Mouse (Mus musculus) adrenal gland, postnatal 36 days (tissue): ENCODE data around the gene Fam53b. TPM values are rescaled to one million over a fixed set of nuclear protein-coding genes. Genes with fewer than 3 reads are reported as not detected.
A peak's percentile ranks its signal among the peaks of the same experiment; 100 is the strongest.

Experiments
- DNase-seq, 2 experiments: peaks; one replicate each; pipeline ENCODE4 v3.0.0; 2021; ENCODE audit warnings: mixed read lengths in 1 of 2
- long read RNA-seq, 2 experiments: library from polyadenylated mRNA; stranded (forward); transcript quantifications; one replicate each; pipeline ENCODE4 v2.0.0; 2021; ENCODE audit warnings: borderline sequencing depth in 2 of 2
- total RNA-seq, 2 experiments: library from RNA; stranded (reverse); gene quantifications; 2 replicates each; pipeline ENCODE4 v1.2.3; 2021

The Fam53b gene
- total RNA-seq = 10 to 100 TPM; 65.9 to 94.9 TPM
- long read RNA-seq, experiment 1, partial matches to known transcripts = 3 of 7 reads
- long read RNA-seq, experiment 1, other reads (novel, unspliced or antisense) = 2 of 7 reads
- long read RNA-seq, experiment 2, partial matches to known transcripts = 0 of 3 reads
- long read RNA-seq, experiment 2, other reads (novel, unspliced or antisense) = 0 of 3 reads

DNA sequence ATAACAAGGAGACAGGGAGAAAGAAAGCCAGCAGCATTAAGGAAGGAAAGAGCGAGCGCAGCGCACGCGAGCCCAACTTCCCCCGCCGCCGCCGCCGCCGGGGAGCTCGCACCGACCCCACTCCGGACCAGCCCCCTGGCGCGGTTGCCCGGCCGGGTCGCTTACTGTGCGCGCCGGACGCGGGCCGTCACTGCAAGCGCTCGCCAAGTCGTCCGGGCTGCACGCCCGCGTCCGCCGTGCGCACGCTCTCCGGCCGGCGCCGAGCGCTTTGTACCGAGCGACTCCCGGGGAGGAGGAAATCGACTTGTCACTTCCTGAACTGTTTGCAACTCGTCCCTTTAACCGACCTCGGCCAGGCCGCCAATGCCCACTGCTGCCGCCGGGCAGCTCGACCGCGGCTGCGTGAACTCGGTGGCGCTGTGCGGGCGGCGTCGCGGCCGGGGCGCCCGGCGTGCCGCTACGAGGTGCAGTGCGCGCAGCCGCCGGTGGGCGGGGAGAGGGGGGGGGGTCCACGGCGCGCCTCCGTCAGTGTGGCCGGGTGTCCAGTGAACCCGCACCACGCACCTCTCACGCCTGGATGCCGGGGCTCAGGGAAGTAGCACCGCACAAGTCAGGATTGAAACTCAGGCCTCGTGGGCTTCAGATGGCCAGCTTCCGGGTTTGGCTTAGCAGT is at the start of gene Fam53b:
Gene Fam53b, minus strand, starts transcription at position 471 of the 673 bp plus-strand sequence.
- peak; percentile 83 to 90 for DNase-seq

GRCm38 (mm10) chr7:132859042-132859958 is 45.6 kb upstream of the Fam53b start, which contains the start of gene Abraxas2:
Gene Abraxas2 (plus strand): TSS chr7:132859225.
- DNase-seq = peak; percentile 94 to 97

DNA sequence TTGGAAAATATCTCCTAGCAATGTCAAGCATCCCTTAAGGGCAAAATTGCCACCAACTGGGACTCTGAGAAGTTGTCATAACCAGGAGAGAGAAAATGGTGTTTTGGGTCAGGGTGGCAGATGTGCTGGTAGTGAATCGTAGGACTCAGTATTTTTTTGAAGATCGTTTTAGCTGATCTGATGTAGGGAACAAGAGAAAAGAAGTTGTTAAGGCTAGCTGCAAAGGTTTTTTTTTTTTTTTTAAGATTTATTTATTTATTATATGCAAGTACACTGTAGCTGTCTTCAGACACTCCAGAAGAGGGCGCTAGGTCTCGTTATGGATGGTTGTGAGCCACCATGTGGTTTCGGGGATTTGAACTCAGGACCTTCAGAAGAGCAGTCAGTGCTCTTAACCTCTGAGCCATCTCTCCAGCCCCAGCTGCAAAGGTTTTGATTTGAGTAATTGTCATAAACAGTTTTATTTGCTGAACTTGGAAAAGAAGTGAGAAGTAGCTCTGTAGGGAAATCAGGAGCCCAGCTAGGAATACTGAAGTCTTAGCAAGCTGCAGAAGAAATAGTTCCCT is 44.4 kb upstream of the Fam53b start:
- DNase-seq = no peak

- no peak for DNase-seq
These were observed 42.4 kb upstream of the Fam53b start for GRCm38 (mm10) chr7:132856083-132856482.

GRCm38 (mm10) chr7:132853946-132854345 is 40.3 kb upstream of the Fam53b start:
- no peak for DNase-seq

DNA sequence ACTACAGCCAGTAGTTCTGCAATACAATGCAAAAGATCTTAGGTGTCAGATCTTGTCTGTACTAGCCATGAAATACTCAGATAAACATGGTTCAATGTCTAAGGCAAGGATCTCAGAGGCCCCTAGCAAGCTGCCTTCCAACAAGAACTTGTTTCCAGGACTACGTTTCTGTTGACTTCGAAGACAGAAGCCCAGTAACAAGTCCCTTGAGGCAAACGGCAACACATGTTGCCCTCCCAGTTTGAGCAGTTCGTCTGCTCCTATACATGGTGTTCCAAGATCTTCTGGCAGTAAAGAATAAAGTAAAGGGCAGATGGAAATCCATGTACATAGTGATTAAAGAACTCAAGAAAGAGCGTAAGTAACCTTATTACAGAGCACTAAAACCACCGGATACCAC is 39.7 kb upstream of the Fam53b start:
- no peak for DNase-seq

DNA sequence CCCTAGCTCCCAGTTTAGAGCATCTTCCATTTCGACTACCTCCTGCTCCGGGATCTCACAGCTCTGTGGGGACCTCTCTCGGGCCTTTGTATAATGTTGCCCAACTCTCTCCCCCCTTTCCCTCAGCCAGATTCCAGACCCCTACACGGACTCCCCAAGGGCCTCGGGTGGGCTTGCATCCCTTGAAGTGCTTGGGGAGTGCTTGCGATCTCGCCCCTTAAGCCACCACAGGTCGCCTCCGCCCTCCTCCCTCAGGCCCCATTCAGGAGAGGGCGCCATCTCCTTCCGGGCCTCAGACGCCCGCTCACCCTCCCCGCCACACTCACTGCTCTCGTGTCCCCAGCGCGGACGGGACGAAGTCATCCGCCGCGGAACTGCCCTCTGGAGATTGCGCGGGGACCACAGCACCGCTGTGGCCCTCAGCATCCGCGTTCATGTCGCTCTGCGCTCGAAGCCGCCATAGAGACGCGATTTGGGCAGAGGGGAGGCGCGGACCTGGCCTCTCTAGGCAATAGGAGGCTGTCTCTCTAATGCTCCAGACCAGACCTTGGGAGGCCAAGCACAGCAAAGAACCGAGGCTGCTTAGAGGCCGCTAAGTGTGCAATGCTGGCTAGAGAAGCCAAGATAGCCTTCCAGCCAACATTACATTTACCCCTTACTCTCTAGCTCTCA is 38.6 kb upstream of the Fam53b start, which contains the start of gene Eef1akmt2:
Gene Eef1akmt2, minus strand, starts transcription at position 501 of the 672 bp plus-strand sequence.
- DNase-seq = peak; percentile 87 to 89

DNA sequence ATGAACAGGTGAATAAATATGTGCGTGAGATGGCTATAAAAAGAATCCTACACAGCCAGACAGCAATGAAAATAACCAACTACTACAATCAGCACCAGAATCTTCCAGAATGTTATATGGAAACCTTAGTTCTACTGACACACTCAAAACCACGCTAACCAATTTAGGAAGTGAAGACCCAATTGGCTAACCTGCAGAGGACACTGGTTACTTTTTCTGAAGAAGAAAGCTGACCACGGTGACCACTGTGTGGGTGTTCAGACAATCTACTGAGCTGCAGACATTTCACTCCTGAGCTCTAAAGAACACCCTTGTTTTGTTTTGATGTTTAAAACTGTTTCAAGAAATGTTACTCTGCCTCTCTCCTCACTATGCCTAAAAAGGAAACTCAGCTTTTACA is 29.5 kb upstream of the Fam53b start:
- no peak for DNase-seq

DNA sequence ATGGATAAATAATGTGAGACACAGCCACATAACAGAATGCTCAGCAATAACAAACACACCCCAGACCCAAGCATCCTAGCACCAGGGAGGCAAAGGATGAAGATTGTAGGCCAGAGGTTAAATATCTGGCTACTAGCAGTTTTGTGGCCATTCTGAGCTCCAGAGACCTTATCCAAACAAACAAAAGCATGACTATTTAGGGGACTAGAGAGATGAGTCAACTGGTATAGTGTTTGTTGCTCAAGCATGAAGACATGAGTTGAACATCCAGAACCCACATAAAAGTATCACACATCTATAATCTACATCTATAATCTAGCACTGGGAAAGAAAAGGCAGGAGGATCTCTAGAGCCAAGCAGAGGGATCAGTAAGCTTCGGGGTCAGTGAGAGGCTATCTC is 28.8 kb upstream of the Fam53b start:
- DNase-seq = no peak

DNA sequence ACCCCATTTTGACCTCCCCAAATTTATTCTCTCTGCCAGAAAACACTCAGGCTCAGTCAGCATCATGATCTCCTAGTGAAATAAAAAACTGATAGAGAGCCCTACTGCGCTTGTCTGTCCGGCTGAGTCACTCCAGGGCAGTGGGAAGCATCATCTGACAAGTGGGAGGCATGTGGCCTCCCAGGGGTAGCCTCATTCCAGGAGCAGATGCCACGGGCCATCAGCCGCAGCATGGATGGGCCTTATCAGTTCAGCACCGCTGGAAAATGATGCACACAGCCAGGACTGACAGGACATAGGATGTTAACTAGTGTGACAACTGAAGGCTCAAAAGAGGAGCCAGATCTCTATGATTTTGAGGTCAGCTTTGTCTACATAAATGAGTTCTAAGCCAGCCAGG is 27.6 kb upstream of the Fam53b start:
- no peak for DNase-seq

- DNase-seq = no peak
These were observed 17.3 kb upstream of the Fam53b start for GRCm38 (mm10) chr7:132830955-132831354.

DNA sequence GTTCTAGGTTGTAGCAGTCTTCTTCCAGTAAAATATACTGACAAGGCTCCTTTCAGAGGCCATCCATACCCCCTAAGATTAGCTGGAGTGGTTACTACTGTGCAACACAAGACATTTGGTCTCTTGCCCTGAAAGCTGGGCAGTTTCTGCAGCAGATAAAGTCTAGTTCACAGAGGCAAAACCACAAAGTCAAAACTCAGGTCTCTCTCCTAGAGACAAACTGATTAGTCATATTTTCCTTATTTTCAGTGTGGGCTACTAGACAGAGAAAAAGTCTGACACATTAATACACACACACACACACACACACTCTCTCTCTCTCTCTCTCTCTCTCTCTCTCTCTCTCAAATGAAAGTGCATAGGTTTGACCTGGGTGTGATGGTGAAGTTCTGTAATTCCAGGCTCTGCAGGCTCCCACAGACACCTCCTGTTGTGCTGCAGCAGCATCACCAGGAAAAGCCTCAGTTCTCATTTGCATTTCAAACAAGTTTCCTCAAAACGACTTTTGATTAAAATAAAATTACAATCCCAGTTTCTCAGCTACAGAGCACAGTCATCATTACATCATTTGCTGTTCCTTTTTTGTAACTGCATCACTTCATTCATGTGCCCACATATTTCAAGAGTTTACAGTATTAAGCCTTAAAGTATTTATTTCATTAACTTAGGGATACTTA is 10.8 kb upstream of the Fam53b start:
- DNase-seq = no peak

DNA sequence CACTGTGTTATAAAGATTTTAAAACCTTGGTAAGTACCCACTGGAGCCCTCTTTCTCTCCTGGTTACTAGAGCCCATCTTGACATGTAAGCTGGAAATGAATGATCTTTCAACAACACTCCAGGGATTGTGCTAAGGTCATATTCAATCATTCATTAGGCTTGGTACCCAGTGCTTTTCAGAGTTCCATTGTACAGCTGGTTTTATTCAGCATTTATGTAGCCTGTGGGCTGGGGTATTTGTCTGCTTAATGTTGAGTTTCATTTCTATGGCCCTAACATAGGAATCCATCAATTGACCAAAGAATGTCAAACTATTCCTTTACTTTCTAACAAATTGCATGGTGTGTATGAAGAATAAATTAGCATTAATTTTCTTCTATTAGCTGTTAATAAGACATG is 10.1 kb upstream of the Fam53b start:
- no peak for DNase-seq

- no peak for DNase-seq
These were observed 7.0 kb upstream of the Fam53b start for GRCm38 (mm10) chr7:132820692-132821091.

GRCm38 (mm10) chr7:132817056-132817455 is 3.4 kb upstream of the Fam53b start:
- no peak for DNase-seq

- no peak for DNase-seq
These were observed 2.8 kb upstream of the Fam53b start for GRCm38 (mm10) chr7:132816528-132816927.

DNA sequence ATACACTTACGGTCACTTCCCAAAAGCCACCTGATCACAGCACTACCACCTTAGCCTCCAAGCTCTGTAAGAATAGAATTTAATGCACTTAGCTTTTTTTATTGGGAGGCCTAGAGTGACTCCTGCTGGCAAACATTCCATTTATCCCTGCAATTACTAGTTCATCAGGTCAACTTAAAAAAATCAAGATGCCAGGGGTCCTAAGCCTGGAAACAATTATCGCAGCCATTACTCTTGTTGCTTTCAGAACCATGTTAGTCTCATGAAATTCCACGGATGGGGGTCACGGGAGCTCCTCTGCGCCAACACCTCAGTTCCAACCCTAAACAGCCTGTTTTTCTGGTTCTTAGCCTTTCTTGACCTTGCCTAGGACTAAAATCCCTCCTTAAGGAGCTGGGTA is 1.4 kb upstream of the Fam53b start:
- no peak for DNase-seq

DNA sequence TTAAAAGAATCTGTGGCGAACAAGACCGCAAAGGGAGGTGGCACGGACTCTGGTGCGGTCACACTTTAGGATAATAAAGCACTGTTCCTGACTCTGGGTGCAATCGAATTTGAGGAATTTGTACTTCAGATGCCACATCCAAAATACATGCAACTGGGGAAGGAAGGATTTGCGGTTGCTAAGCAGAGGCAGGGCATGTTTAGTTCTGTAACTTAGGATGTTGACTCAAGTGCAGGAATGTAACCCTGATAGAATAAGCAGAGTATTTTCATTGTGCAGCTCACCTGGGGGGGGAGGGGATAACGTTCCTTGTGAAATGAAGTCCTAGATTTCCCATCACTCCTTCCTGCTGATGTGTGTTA is 384 bp upstream of the Fam53b start:
- no peak for DNase-seq

- DNase-seq = peak; percentile 68 to 76
These were observed 869 bp downstream of the Fam53b start for GRCm38 (mm10) chr7:132812619-132813415.
